Mouse (Mus musculus) liver, embryonic 14.5 days (tissue): ENCODE measurements at regions not wholly inside any gene's neighbourhood (a gene's known extent, or its start where the extent isn't known, plus 50 kb on each side); places are given as distances from the start of the nearest gene placed in this dataset.

Experiments
- CTCF ChIP-seq: IDR thresholded peaks from 2 replicates; pipeline ENCODE4 v1.5.1; 2016; ENCODE audit warnings: antibody characterized with exemption, low read depth, control low read depth
- EP300 ChIP-seq: IDR thresholded peaks from 2 replicates; pipeline ENCODE4 v1.6.1; 2016; ENCODE audit warnings: antibody characterized with exemption, low read depth

GRCm38 (mm10) chr14:112917148-112917547 is 397.3 kb upstream of the Tpm3-rs7 start:
- TF ChIP-seq EP300 (no peak), CTCF (no peak)
